Mouse (Mus musculus) forebrain, embryonic 11.5 days (tissue): ENCODE results near the gene Rassf3. TPM values are rescaled to one million over a fixed set of nuclear protein-coding genes. Genes with fewer than 3 reads are reported as not detected.

Experiments
- ATAC-seq: fragments of 200-750 bp; cut with Nextera tagmentation; replicated peaks from 2 replicates; pipeline ENCODE4 v1.8.0; 2017; ENCODE audit warnings: moderate TSS enrichment; ENCODE audit not compliant: low FRiP score
- DNase-seq: peaks from one replicate; pipeline ENCODE4 v3.0.0-alpha.2; 2017; ENCODE audit warnings: low spot score
- H3K27ac ChIP-seq: fragments of 300-500 bp; sonication (generic); 2 replicates; pipeline ENCODE4 v1.5.1; 2014; ENCODE audit warnings: low read depth, low read length
- H3K27me3 ChIP-seq: fragments of 300-500 bp; sonication (generic); 2 replicates; pipeline ENCODE4 v1.6.1; 2014; ENCODE audit warnings: mild to moderate bottlenecking, low read length, mixed read lengths; ENCODE audit not compliant: control insufficient read depth, insufficient read depth
- H3K36me3 ChIP-seq: fragments of 300-500 bp; sonication (generic); 2 replicates; pipeline ENCODE4 v1.6.1; 2014; ENCODE audit warnings: mild to moderate bottlenecking, low read length, moderate library complexity, mixed read lengths; ENCODE audit not compliant: control insufficient read depth, insufficient read depth
- H3K4me1 ChIP-seq: fragments of 300-500 bp; sonication (generic); replicated peaks from 2 replicates; pipeline ENCODE4 v1.6.1; 2014; ENCODE audit warnings: low read length, mixed read lengths; ENCODE audit not compliant: control insufficient read depth, insufficient read depth
- H3K4me2 ChIP-seq: fragments of 300-500 bp; sonication (generic); 2 replicates; pipeline ENCODE4 v1.6.1; 2014; ENCODE audit warnings: low read depth, mild to moderate bottlenecking, low read length, moderate library complexity, mixed read lengths; ENCODE audit not compliant: severe bottlenecking
- H3K4me3 ChIP-seq: fragments of 300-500 bp; sonication (generic); 2 replicates; pipeline ENCODE4 v1.5.1; 2014; ENCODE audit warnings: low read depth, low read length
- H3K9ac ChIP-seq: fragments of 300-500 bp; sonication (generic); 2 replicates; pipeline ENCODE4 v1.6.1; 2014; ENCODE audit warnings: low read length
- H3K9me3 ChIP-seq: fragments of 300-500 bp; sonication (generic); 2 replicates; pipeline ENCODE4 v1.6.1; 2016; ENCODE audit warnings: low read length, mixed read lengths; ENCODE audit not compliant: control insufficient read depth
- WGBS: fragments of 180-500 bp; shearing (Covaris S2); extraction: QIAGEN DNeasy Blood & Tissue Kit; methylation state at CpG from one replicate; pipeline ENCODE4 v1.1.7; 2014; 5-methylcytosine and 5-hydroxymethylcytosine counted together
- polyA plus RNA-seq: library from polyadenylated mRNA; unstranded; fragments of >200 nt; fragmentation: Nextera tagmentation; extraction: Ambion mirVana; gene quantifications from 2 replicates; pipeline ENCODE4 v1.2.1, GENCODE M21; 2014

The Rassf3 gene
- polyA plus RNA-seq, 1 experiment from 2014 or later: 7.6 TPM

- H3K4me3 ChIP-seq: no peak overlapping the region
- no peak overlapping the region for H3K4me2 ChIP-seq
- 75% methylated on average over 15 of the region's 15 CpGs for WGBS
- no peaks in the 10 kb centered on the region for H3K36me3 ChIP-seq
- H3K4me1 ChIP-seq: peaks cover 8% of the 10 kb centered on the region
- no peaks in the 10 kb centered on the region for H3K27me3 ChIP-seq
- DNase-seq: no peak
- H3K27ac ChIP-seq: no peak overlapping the region
- H3K9ac ChIP-seq: no peak overlapping the region
- H3K9me3 ChIP-seq: no peaks in the 10 kb centered on the region
- no peak for ATAC-seq
Measured at GRCm38 (mm10) chr10:121434441-121435103, 41.6 kb downstream of the Rassf3 start.

DNA sequence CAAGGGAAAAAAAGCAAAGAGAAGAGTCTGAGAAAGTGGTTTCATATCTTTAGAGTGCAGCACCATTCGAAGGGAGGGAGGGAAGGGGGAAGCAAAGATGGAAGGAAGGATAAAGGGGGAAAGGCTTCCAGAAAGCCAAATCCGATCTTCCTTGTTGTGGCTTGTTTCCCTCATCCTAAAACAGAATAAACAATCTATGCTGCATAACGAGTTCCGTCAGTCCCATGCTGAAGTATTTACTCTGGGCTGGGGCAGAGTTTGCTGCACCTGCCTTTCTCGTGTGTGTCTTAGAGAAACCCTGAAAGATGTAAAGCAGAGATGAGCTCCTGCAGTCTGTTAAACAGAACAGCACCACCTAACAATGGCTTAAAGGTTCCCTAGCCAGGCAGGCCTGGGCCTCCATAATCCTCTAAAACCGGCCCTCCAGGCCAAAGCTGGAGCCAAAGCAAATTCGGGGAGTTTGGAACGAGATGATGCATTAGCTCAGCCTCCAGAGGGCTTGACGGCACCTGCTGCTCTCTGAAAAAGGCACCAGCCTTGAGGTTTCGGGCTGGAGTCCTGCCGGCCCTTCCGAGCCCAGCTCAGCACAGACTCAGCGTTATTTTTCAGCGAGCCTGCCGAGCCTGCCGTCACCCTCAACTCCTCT, 43.4 kb downstream of the Rassf3 start:
- no peak overlapping the region for H3K27ac ChIP-seq
- H3K9me3 ChIP-seq: no peaks in the 10 kb centered on the region
- no peaks in the 10 kb centered on the region for H3K27me3 ChIP-seq
- DNase-seq (no peak), ATAC-seq (no peak)
- H3K4me2 ChIP-seq: no peak overlapping the region
- no peak overlapping the region for H3K4me3 ChIP-seq
- H3K4me1 ChIP-seq: peaks cover 8% of the 10 kb centered on the region
- no peaks in the 10 kb centered on the region for H3K36me3 ChIP-seq
- H3K9ac ChIP-seq: peak overlapping the region; percentile 17; the same call in 1 of the 2 replicates
- WGBS: 16% methylated on average over 16 of the region's 16 CpGs

- Histone ChIP-seq H3K4me1 (peaks cover 8% of the 10 kb centered on the region), H3K27ac (no peak overlapping the region)
- 61% methylated on average over 12 of the region's 12 CpGs for WGBS
Measured at GRCm38 (mm10) chr10:121432041-121432634, 44.0 kb downstream of the Rassf3 start.

GRCm38 (mm10) chr10:121430764-121431540, 45.2 kb downstream of the Rassf3 start:
- Histone ChIP-seq H3K27me3 (no peaks in the 10 kb centered on the region), H3K27ac (no peak overlapping the region), H3K4me2 (no peak overlapping the region), H3K4me1 (peaks cover 8% of the 10 kb centered on the region), H3K36me3 (no peaks in the 10 kb centered on the region), H3K9me3 (no peaks in the 10 kb centered on the region), H3K9ac (no peak overlapping the region), H3K4me3 (no peak overlapping the region)
- 79% methylated on average over 15 of the region's 15 CpGs for WGBS
- ATAC-seq (no peak), DNase-seq (no peak)

More at GRCm38 (mm10) chr10:121432041-121432634, 44.0 kb downstream of the Rassf3 start:
- no peak for ATAC-seq
- Histone ChIP-seq H3K4me3 (no peak overlapping the region), H3K4me2 (no peak overlapping the region), H3K9ac (no peak overlapping the region), H3K9me3 (no peaks in the 10 kb centered on the region), H3K27me3 (no peaks in the 10 kb centered on the region), H3K36me3 (no peaks in the 10 kb centered on the region)
- no peak for DNase-seq

- Histone ChIP-seq H3K4me2 (no peak overlapping the region), H3K4me1 (peaks cover 8% of the 10 kb centered on the region), H3K9me3 (no peaks in the 10 kb centered on the region), H3K9ac (0 out of 2 replicates have a peak overlapping the region, but pooled peaks have one; percentile 4), H3K4me3 (no peak overlapping the region), H3K27ac (no peak overlapping the region), H3K36me3 (no peaks in the 10 kb centered on the region), H3K27me3 (no peaks in the 10 kb centered on the region)
- ATAC-seq (0 out of 2 replicates have a peak, but pooled peaks have one; percentile 17), DNase-seq (no peak)
- WGBS: 31% methylated on average over 14 of the region's 14 CpGs
Measured at GRCm38 (mm10) chr10:121429981-121430682, 46.0 kb downstream of the Rassf3 start.

DNA sequence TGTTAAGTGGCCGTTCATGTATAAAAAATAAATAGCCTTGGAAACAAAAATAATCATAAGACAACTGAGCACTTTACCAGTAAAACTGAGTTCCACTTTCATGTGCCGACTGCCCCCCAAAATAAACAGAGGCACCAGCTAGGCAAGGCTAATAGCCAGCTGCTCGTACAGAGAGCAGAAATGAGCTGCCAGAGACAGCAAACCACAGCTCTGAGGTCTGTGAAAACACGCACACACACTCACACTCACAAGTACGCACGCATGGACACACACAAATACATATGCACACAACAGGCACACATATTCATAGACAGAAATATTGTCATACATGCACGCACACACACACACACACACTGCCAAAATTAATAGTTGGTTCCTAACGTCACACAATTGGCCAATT, 46.6 kb downstream of the Rassf3 start:
- Histone ChIP-seq H3K9ac (0 out of 2 replicates have a peak overlapping the region, but pooled peaks have one; percentile 4), H3K4me1 (peaks cover 8% of the 10 kb centered on the region)
- WGBS: 67% methylated on average over 8 of the region's 8 CpGs

GRCm38 (mm10) chr10:121429089-121429488, 47.1 kb downstream of the Rassf3 start:
- Histone ChIP-seq H3K9me3 (no peaks in the 10 kb centered on the region), H3K4me2 (no peak overlapping the region), H3K27me3 (no peaks in the 10 kb centered on the region), H3K27ac (no peak overlapping the region), H3K9ac (no peak overlapping the region), H3K4me1 (peaks cover 10% of the 10 kb centered on the region), H3K4me3 (no peak overlapping the region), H3K36me3 (no peaks in the 10 kb centered on the region)
- DNase-seq (no peak), ATAC-seq (no peak)
- 49% methylated on average over 2 of the region's 2 CpGs for WGBS

More for the DNA sequence above, 46.6 kb downstream of the Rassf3 start:
- Histone ChIP-seq H3K27ac (no peak overlapping the region), H3K4me2 (no peak overlapping the region), H3K27me3 (no peaks in the 10 kb centered on the region), H3K9me3 (no peaks in the 10 kb centered on the region), H3K36me3 (no peaks in the 10 kb centered on the region), H3K4me3 (no peak overlapping the region)
- DNase-seq (no peak), ATAC-seq (no peak)
